Mouse (Mus musculus) adrenal gland, adult 8-10 months (tissue): ENCODE results near the gene Cwh43. TPM values are rescaled to one million over a fixed set of nuclear protein-coding genes. Genes with fewer than 3 reads are reported as not detected.

ENCODE experiments used
- DNase-seq: peaks from one replicate; pipeline ENCODE4 v3.0.0; 2022
- total RNA-seq, 4 experiments: library from RNA; stranded (reverse); gene quantifications; 2 replicates each; pipeline ENCODE4 v1.2.4; 2022

The Cwh43 gene
- total RNA-seq, 4 experiments from 2014 or later, result not detected

DNA sequence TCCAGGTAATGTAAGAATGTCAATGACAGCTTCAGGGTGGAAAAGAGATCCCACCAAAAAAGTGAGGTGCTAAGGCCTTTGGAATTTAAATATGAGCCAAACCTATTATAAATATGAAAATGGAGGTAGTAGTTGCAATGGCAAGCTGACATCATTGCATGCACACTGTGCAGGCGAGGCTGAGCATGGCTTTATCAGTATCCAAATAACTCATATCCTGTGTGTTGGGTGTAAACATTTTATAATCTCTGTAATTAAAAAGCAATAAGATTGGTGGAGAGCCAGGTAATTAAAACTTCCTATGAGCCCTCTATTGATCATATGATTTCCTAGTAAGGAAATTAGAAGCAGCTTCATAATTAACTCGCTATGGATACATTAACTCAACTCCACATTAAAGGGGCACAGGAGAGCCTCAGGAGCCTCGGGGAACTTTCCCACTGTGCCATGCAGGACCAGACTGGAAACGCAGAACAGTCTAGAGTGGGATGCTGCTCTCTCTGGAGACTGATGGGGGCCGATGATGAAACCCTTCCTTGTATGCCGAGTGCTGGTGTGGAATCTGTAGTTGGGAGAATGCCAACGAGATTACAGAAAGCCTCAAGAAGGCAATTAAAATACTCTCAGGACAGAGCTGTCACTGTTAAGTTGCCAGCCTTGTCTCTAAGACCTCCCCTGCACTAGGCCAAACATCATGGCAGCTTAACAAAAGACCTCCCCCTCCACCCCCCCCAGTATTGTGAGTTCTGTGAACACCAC is 5.9 kb upstream of the Cwh43 start:
- no peak for DNase-seq

DNA sequence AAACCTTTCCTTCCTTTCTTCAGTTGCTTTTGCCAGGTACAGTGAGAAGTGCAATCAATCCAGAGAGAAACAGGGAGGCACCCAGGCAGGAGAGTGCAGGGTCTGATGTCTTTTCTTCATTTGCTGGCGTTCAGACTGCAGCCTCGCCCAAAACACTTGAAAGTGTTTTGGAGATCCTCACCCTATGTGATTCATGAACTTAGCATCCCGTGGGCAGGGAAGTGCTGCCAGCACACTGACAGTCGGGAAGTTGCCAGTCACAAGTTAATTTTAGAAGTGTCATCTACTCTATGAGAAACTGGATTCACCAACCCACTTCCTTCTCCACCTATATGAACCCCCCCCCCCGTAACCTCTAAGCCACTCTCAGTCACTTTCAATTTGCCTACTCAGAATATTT is 4.5 kb upstream of the Cwh43 start:
- no peak for DNase-seq

DNA sequence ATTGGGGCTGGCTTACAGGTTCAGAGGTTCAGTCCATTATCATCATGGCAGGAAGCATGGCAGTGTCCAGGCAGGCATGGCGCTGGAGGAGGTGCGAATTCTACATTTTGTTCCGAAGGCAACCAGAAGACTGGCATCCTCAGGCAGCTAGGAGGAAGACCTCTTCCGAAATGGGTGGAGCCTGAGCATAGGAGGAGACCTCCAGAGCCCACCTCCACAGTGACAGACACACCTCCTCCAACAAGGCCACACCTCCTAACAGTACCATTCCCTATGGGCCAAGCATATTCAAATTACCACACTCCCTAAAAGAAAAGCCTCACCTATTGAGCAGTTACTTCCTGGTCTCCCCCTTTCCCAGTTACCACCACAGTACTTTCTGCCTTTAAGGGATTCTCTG is 3.0 kb upstream of the Cwh43 start:
- DNase-seq, result no peak

DNA sequence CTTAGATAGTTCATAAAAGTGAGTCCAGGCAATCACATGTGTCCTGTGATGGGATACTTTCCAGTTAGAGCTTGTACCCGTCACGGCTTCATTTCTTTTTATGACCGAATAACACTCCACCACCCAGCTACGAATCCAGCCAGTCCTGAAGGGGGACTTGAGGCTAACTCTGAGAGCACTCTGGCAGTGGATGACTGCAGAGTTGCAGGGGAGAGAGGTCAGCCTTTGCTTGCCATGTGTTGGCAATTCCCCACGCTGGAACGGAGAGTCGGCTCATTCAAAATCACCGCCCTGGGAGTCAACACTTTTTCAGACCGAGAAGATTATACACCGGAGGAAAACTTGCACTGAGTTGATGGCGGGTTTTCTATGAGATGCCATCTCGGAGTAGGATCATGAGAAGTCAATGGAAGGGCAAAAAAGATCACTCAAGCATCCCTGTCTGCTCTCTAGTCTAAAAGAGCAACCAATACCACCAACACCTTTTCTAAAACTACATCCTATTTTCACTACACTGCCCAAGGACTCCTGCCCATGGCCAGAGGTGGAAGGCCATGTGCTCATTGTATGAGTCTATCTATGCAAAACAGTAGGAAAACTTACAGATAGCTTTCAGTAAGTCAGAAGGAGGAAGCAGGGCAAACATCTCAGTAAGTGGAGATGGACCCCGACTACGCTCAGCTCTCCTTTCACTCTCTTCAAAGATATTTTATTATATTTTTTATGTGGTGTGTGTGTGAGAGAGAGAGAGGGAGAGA is 2.4 kb upstream of the Cwh43 start:
- no peak for DNase-seq

DNA sequence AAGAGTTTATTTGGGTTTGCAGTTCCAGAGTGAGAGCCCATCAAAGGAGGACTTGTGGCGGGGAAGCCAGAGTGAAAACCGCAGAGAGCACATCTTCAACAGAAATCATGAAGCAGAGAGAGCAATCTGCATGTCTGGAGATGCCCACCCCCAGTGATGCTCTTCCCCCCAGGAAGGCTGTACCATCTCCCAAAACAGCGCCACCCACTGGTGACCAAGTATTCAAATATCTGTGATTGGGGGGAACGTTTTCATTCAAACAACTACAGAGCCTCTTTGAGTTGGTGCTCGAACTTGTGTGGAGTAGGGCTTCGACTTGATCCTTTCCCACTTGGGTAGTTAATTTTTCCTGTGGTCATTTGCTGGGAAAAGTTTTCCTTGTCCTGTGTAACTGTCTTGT is 1.1 kb upstream of the Cwh43 start:
- DNase-seq, result no peak

DNA sequence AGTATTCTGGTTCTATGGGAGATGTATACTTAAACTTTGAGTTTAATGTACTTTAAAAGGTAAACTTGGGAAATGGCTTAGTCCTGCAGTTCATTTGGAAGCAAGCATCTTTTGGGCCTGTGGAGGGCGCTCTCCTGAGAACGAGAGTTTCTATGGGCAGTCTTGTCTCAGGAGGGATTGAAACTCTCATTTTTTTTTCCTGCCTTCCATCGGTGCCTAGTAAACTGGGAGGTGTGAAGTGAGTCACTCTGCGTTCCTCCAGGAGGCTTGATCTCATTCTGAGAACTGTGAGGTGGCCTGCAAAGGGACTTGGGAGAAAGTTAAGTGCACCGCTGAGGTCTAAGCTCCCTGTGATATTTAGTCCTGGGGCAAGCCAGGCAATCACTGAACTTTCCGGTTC is 986 bp downstream of the Cwh43 start:
- no peak for DNase-seq

DNA sequence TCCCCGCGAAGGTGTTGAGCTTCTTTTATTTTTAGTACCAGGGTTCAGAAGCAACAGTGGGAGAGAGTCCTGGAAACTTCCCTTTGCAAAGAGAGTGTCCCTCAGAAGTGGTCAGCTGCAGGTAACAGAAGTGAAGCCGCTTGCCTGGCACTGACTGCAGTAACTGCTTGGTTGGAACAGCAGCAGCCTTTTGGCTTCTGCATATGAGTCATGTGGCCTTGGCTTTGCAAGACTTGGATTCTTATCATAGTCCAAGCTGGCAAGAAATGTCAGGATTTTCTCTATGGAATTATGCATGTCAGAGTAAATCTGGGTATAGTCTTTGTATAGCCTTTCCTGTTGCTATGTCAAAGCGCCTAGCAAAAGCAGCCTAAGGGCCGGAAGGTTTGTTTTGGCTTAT is 4.1 kb downstream of the Cwh43 start:
- DNase-seq, result peak; percentile 43

DNA sequence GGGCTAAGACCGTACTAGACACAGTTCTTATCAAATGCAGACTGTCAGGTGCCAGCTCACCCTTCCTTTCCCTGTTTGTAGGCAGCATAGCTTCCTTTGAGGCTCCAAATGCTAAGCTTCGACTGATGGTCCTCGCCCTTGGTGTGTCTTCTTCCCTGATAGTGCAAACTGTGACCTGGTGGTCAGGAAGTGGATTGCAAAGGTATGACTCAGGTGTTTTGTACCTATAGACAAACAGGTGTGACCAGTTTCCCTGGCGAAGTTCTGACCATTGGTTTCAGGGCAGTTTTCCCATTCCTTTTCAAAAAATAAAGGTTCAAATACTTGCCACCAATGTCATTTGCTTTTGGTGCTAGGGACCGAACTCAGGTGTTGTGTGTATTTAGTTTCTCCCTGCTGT is 5.9 kb downstream of the Cwh43 start:
- DNase-seq, result no peak

DNA sequence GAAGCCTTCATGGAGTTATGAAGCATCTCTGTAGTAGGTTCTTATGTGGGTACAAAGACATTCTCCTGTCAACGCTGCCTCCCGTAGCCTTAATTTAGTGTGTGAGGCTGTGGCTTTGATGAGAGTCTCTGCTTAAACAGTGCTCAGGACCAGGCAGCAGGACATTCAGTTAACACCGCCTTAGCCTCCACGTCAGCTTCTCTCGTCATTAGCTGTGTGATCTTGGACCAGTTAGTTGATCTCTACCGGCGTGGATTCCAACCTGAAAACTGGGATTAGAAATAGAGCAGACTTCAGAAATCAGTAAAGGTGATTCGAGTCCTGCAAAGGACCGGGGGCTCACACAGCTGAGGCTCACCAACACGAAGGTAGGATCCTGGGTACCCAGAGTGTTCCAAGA is 8.3 kb downstream of the Cwh43 start:
- DNase-seq, result no peak

DNA sequence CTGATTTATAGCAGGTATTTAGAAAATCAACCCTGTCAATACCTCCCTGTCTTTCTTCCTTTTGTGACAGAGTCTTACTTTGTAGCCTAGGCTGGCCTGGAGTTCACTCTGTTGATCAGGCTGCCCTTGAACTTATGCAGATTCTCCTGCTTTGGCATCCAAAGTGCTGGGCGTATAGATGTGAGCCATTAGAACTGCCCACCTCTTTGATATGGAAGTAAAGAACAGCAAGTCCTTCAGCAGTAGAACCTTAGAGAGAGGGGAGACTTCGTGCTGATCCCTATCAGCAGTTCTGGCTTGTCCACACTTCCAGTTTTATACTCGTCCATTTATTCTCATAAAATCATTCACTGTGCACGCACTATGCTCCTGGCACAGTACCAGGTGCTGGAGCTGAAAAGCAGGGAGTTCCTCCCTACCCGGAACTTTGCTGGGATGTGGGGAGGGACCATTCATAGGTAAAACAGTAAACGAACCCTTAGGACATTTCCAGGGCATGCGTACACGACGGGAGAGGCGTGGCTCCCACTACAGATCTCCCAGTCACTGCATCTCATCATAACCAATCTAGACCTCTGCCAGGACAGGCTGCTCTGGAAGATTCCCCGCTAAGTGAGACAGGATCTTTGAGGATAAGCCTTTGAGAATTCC is 13.3 kb downstream of the Cwh43 start:
- DNase-seq, result no peak

DNA sequence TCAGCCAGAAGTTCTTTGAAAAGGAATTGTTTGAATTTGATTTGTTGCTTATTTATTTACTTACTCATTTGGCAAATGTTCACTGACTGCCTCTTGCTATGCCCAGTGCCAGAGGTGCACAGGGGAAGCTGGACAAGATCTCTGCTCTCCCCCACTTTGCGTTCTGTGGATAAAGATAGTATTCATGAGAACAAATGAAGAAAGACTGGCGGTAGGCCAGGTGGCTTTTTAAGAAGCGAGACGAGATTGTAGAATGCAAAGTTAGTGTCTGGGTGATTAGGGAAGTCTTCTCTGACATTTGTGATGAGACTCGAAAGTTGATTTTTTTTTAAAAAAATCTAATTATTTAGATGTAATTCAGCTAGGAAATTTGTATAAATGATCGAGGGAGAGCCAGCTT is 20.9 kb downstream of the Cwh43 start:
- DNase-seq, result no peak

DNA sequence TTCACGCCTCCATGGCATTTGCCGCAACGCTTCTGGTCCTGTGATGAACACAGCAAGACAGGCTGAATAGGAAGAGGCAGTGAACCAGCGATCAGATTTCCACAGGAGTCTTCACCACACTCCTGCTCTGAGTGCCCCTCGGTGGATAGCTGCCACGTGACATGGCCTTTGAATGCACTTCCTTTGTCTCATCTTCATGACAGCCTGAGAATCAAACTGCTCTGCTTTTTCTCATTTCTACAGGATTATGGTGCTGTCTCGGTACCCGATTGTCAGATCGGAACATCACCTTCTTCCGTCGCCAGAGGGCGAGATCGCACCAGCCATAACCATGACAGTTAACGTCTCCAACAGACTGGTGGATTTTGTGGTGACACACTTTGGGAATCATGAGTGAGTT is 25.7 kb downstream of the Cwh43 start:
- DNase-seq, result peak; percentile 52

DNA sequence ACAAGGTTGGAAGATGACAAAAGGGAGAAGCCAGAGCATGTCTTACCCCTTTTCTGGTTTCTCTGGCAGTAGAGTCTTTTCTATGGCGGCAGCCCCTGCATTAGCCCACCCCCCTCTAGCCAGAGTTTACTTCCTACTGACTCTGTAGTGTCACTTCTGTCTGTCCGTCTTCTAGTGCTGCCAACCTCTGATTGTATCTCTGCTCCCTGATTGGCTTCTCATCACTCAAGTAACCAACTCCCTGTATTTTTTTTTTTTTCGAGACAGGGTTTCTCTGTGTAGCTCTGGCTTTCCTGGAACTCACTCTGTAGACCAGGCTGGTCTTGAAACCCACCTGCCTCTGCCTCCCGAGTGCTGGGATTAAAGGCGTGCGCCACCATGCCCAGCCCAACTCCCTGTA is 26.9 kb downstream of the Cwh43 start:
- no peak for DNase-seq

DNA sequence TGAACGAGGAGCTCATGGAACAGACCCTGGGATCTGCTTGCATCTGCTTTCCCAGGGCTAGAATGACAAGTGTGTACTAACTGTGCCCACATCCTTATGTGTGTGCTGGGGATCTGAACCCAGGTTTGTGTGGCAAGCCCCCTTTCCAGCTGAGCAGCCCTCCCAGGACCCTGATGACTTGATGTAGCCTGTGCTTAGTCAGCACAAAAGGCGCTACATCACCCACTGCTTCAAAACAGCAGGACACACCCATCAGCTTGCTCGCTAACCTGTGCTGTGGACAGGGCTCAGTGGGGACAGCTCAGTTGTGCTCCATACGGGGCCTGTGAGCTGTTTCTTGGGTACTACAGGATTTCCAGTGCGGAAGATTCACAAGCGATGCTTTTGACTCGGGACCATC is 28.9 kb downstream of the Cwh43 start:
- DNase-seq, result no peak

DNA sequence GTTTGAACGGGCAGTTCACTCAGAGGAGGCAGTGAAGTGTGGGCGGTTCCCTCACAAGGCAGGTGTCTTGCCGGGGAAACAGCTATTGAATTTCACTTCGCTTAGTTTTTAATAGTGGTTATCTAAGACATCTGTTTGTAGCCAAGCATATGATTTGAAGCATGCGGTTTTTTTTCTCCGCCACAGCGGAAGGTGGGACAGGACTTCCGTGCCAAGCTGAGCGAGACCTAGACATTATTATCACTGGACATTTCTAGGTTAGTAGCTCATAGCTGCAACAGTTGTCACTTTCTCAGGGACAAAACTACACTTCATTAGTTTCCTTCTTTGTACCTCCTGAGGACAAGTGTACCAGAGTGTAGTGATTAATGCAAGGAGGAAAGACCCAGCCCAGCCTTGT is 36.3 kb downstream of the Cwh43 start:
- no peak for DNase-seq

DNA sequence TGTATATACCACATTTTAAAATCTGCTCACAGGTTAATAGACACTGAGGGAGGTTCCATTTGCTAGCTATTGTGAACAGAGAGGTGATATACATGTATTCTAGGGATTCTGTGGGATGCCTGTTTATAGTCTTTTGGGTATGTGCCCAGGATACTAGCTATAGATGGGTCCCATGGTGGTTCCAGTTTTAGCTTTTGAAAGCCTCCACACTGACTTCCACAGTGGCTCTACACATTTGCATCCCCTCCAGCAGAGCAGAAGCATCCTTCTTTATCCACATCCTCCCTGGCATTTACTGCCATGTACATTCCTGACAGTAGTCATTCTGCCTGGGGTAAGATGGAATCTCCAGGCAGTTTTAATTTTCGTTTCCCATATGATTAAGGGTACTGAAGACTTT is 44.4 kb downstream of the Cwh43 start:
- DNase-seq, result no peak

DNA sequence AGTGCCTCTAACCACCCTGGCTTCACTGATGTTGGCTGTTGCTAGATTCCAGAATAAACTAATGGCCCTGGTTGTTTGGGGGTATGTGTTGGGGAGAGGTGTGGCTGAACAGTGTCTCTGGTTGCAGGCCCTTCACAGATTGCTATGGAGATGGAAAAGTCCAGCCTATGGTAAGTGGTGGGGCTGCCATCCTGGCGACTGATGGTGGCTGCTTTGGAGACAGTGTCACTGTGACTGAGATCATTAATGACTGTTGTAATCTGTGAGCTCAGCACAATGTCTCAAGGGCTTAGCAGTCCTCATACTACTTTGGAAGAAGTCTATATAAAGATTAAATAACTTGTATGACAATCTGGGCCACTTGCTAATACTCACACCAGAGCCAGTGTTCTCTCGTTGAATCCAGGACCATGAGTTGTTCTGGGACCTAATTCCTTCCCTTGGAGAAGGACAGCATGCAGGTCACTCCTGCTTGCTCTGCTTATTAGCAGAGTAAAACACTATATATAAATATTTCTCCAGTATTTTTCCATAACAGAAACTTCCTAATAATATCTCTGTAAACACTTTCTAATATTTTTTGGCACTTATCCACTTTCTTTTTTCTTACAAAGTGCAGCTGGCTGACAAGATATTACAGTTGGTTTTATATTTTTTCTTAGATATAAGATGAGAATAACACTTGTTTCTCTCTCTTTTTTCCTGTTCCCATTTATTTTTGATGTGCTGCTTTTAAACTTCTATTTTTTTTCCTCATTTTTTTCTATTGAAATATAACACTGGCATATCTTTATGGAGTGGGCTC is 48.8 kb downstream of the Cwh43 start:
- DNase-seq, result no peak

DNA sequence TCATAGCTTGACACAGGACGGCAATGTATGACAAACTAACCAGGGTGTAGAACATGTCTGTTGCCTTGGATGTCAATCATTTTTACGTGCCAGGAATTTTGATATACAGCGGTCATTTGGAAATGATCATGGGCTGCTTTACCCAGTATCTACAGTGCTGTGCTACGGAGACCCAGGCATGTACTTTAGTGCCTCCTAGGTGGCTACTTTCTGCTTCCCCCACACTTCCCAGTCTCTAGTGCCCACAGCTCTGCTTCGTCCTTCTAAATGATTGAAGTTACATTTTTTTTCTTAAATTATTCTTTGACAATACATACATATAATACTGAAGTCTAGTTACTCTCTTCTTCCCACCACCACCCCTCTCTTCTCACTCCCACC is 49.4 kb downstream of the Cwh43 start:
- DNase-seq, result no peak

DNA sequence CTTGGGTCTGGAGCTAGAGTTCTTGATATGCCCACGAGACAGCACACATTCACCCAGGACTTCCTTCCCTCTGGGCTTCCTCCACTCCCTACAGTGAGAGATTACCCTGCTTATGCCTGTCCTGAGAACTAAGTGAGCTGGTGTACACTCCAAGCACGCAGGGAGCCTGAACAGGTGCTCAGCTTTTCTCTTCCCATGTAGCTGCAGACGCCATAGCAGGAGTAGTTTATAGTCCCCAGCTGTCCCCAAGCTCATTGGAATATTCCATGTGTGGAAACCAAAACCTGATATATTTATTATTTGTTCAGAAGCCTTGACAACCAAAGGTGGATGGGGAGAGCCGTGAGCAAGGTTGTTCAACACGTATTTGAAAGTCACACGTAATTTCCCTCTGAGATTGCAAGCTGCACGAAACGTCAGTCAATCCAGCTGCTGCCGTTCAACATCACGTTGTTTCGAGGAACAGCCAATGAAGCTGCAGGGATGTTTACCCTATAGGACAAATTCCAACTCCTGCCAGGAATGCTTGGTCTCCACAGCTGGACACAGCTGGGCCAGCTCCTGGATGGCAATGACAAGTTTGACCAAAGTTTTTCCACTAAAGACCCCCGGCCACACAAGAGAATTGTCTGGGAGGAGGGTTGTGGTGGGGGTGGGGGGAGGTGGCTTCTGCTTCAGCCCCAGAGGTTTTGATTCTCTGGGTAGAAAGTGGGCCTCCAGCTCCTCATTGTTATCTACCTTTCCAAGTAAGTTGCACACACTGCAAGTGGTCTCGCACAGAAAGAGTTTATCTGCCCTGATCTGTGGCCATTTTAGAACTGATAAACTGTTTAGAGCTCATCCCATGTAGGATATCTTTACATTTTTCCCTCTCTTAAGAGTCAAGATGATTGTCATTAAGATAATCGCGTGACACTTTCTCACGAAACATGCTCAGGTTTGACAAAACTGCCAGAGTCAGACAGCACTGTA is 62.9 kb downstream of the Cwh43 start:
- no peak for DNase-seq

DNA sequence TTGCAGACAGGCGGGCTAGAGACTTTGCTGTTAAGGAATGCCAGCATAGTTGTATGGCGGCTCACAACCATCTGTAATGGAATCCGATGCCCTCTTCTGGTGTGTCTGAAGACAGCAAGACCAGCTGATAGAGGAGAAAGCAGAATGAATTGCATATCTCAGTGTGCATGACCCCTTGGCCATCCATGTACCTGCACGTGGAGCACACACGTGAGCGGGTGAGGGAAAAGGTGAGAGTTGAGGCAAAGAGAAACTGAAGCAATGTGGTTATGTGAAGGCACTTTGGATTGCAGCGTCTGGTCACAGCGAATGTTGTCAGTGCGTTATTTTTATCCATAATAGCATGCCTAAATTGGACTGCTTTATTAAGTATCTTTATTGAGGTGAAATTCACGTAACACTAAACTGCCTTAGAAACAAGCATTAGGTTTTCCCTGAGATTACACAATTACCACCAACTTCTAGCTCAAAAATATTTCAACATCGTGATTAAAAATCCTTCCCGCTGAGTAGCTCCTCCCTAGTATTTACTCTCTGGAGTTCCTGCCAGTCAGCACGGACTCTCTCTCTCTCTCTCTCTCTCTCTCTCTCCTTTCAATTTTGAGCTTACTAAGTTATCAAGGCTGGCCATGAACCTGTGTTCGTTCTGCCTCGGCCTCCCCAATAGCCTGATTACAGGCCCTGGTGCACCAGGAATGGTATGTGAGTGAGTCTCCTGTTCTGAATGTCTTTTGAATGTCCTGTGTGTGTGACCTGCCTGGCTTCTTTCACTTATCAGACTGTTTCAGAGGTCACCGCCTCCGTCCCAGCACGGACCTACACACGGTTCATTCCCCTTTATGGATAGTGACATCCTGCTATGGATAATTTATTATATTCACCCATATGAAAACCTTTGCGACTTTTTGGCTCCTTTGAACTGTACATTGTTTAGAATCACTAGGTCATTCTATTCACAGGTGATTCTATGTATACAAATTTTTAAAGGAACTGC is 68.8 kb downstream of the Cwh43 start:
- DNase-seq, result no peak
